Mouse (Mus musculus) heart, postnatal 0 days (tissue): ENCODE measurements around the gene Emcn.

ENCODE experiments used
- CTCF ChIP-seq: IDR thresholded peaks from 2 replicates; pipeline ENCODE4 v1.5.1; 2016; ENCODE audit warnings: antibody characterized with exemption, control low read depth, low read depth
- EP300 ChIP-seq: IDR thresholded peaks from 2 replicates; pipeline ENCODE4 v1.6.1; 2016; ENCODE audit warnings: antibody characterized with exemption, low read depth

- TF ChIP-seq CTCF (no peak), EP300 (no peak)
These were observed 88.6 kb downstream of the Emcn start for GRCm38 (mm10) chr3:137429516-137429915.
